In genomic region chr11:23306764-23307565, GRCm38 (mm10) we compare ENCODE assay signal across 7 mouse cellular contexts. TPM values are rescaled to one million over a fixed set of nuclear protein-coding genes. Genes with fewer than 3 reads are reported as not detected.
A peak's percentile ranks its signal among the peaks of the same experiment; 100 is the strongest.
DNase-seq lines count a peak whose midpoint lies in the region; ATAC-seq lines count a peak whose summit lies in the region.

Gene Usp34 (plus strand): TSS chr11:23306895.

- no peaks in the 10 kb centered on the region for H3K9me3 ChIP-seq in midbrain, embryonic 10.5 days (replicated peaks)

- 0% methylated on average over 54 of the region's 80 CpGs for WGBS in midbrain, embryonic 10.5 days

- ATAC-seq in common myeloid progenitor, adult 5-6 weeks (replicated peaks; ENCODE audit: low read depth, poor library complexity, severe bottlenecking), result no peak
- ATAC-seq in inflammation-experienced regulatory T-cells, adult 6 months, result no peak

- H3K27ac ChIP-seq in midbrain, embryonic 10.5 days (replicated peaks), result peak within 1 kb of the TSS; percentile 98

- no peaks in the 10 kb centered on the region for H3K27me3 ChIP-seq in midbrain, embryonic 10.5 days (ENCODE audit: low read depth, poor library complexity, severe bottlenecking)

- H3K4me3 ChIP-seq in midbrain, embryonic 10.5 days, result peak within 1 kb of the TSS; percentile 70

- H3K36me3 ChIP-seq in midbrain, embryonic 10.5 days, result peaks cover 16% of the 10 kb centered on the region; the same call in 1 of the 2 replicates

- H3K4me1 ChIP-seq in midbrain, embryonic 10.5 days, result peaks cover 22% of the 10 kb centered on the region

- DNase-seq in adipocyte (ENCODE audit: low spot score), result peak; percentile 66
- DNase-seq in gastrocnemius, postnatal 14 days, result peak; percentile 85
- DNase-seq in left cerebral cortex, postnatal 36 days (ENCODE audit: low spot score in 2 of 2), result peak; percentile 54 to 55
- no peak for DNase-seq in midbrain, embryonic 10.5 days (ENCODE audit: low spot score)
- peak; percentile 79 for DNase-seq in right cerebral cortex, postnatal 4 days

- intact Hi-C loops in gastrocnemius, postnatal 14 days (cut with DNase I; ENCODE audit: low total_unique reads), result no loop called here
- intact Hi-C loops in left cerebral cortex, postnatal 36 days (cut with DNase I), result loop anchor here (1.0 to 2.0 kb wide), 3 partner anchors 35 to 240 kb away; partner anchors contain the start of gene Xpo1

RNA-seq across cellular contexts. Expression of gene Usp34, which starts in this region (rescaled TPM):
- total RNA-seq in common myeloid progenitor, adult 5-6 weeks (2017), result 67.6 and 81.4 TPM in 2 replicates
- total RNA-seq in gastrocnemius, postnatal 14 days (2021), result 10 to 100 TPM; 31.6 to 31.7 TPM
- polyA plus RNA-seq in inflammation-experienced regulatory T-cells, adult 6 months (2017; shearing (Covaris generic)), result 10 to 100 TPM; 35.3 to 61.9 (median 48.4) TPM
- total RNA-seq in left cerebral cortex, postnatal 36 days (2021), result 100 to 1,000 TPM in 1 of 2 experiments, 10 to 100 TPM in 1; 89.0 to 101 TPM
- polyA plus RNA-seq in midbrain, embryonic 10.5 days (2016; fragmentation: Nextera tagmentation; extraction: Ambion mirVana), result 19.6 and 22.0 TPM in 2 replicates
